Mouse (Mus musculus): ENCODE data around the gene Dyrk1a. TPM values are rescaled to one million over a fixed set of nuclear protein-coding genes. Genes with fewer than 3 reads are reported as not detected.

Gene Dyrk1a
- total and polyA plus RNA-seq, 3 experiments = 32.4 to 53.7 (median 40.4) TPM

DNA sequence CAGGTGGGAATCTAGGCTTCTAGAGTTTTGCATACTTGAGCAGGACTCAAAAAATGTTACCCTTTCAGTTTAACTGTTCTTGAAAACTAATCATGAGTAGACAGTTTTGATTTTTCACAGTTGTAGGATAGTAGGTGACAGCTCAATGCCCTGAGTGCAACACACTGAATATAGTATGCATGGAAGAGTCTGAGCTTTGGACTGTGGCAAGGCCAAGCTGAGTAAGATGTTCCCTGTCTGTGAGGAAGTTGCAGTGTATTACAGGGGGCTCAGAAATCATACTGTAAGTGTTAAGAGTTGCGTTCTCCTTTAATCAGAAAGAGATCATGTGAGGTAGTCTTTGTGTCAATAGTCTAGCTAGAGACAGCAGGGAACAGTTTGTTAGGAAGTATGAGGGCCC is 20.4 kb downstream of the Dyrk1a start (continued):
- TF ChIP-seq MXI1 (IDR thresholded peaks at IDR 0.05; ENCODE audit: low read depth, low read length) = no peak
- peak; percentile 71; the same call in 1 of the 2 replicates for TF ChIP-seq IRF4 (IDR thresholded peaks at IDR 0.05; ENCODE audit: low read depth, low read length)
- no peak for TF ChIP-seq CTCF (conservative IDR thresholded peaks at IDR 0.05 in 1 of 2, IDR thresholded peaks at IDR 0.05 in 1 of 2; ENCODE audit: low read depth in 2 of 2, low read length in 2 of 2)
- TF ChIP-seq MEF2A (IDR thresholded peaks at IDR 0.05; ENCODE audit: borderline replicate concordance, low read depth, low read length) = 0 out of 2 replicates have a peak, but pooled peaks have one; percentile 39
- 0 out of 2 replicates have a peak, but pooled peaks have one; percentile 23 for TF ChIP-seq KAT2A (IDR thresholded peaks at IDR 0.05; ENCODE audit: insufficient replicate concordance, low read length)
- no peak for TF ChIP-seq USF1 (IDR thresholded peaks at IDR 0.05; ENCODE audit: low read depth, low read length)
- no peak for TF ChIP-seq POLR2AphosphoS2 (IDR thresholded peaks at IDR 0.05; ENCODE audit: low read depth, low read length)
- TF ChIP-seq CHD2 (IDR thresholded peaks at IDR 0.05; ENCODE audit: low read length) = no peak
- TF ChIP-seq ZKSCAN1 (IDR thresholded peaks at IDR 0.05; ENCODE audit: borderline replicate concordance, low read depth, low read length) = no peak
- no peak for TF ChIP-seq USF2 (conservative IDR thresholded peaks at IDR 0.05; ENCODE audit: low read depth, low read length)

GRCm38 (mm10) chr16:94590977-94591376 is 21.2 kb downstream of the Dyrk1a start:
- no peaks in the 10 kb centered on the region for H3K27me3 ChIP-seq (replicated peaks)
- in situ Hi-C loops (cut with MboI; ENCODE audit: low pct_ligation_motif_present, low pct_unique_long_range_greater_than_20kb, low sequenced_read_pairs) = no loop called here
- peaks cover 97% of the 10 kb centered on the region for H3K79me2 ChIP-seq (replicated peaks; ENCODE audit: control insufficient read depth, extremely low read depth, insufficient read depth, poor library complexity, severe bottlenecking)
- H3K36me3 ChIP-seq (replicated peaks in 1 of 2; ENCODE audit: control insufficient read depth in 1 of 2, insufficient read depth in 1 of 2, low read length in 1 of 2) = peaks cover 0 to 27% of the 10 kb centered on the region in 2 experiments
- peak; percentile 61 for DNase-seq (ENCODE audit: extremely low read depth)
- no peaks in the 10 kb centered on the region for H3K9me3 ChIP-seq (replicated peaks; ENCODE audit: low read length)
- dilution Hi-C loops (cut with MboI; ENCODE audit: extremely low pct_ligation_motif_present, extremely low pct_unique_long_range_greater_than_20kb, low sequenced_read_pairs) = no loop called here
- TF ChIP-seq HCFC1 (IDR thresholded peaks at IDR 0.05; ENCODE audit: low read depth, low read length) (no peak), ETS1 (conservative IDR thresholded peaks at IDR 0.05; ENCODE audit: low read depth, low read length) (peak; percentile 49; the same call in 1 of the 2 replicates), UBTF (IDR thresholded peaks at IDR 0.05; ENCODE audit: low read depth, low read length) (no peak)
- peak overlapping the region; percentile 30; the same call in 1 of the 2 replicates for H3K27ac ChIP-seq (ENCODE audit: insufficient read depth, low read depth)
- peaks cover 38 to 100% of the 10 kb centered on the region in 2 experiments for H3K4me1 ChIP-seq (ENCODE audit: control insufficient read depth in 1 of 2, insufficient read depth in 2 of 2)
- no peak overlapping the region for H3K9ac ChIP-seq (ENCODE audit: insufficient read depth, low read depth)
- H3K4me2 ChIP-seq (ENCODE audit: insufficient read depth, low read depth, poor library complexity, severe bottlenecking) = no peak overlapping the region
- no peak overlapping the region for H3K4me3 ChIP-seq (replicated peaks in 1 of 3; ENCODE audit: low read depth in 2 of 3, low read length in 2 of 3, poor library complexity in 1 of 3)

GRCm38 (mm10) chr16:94591536-94591935 is 21.7 kb downstream of the Dyrk1a start:
- TF ChIP-seq PAX5 (IDR thresholded peaks at IDR 0.05; ENCODE audit: low read length) (no peak), MAX (IDR thresholded peaks at IDR 0.05; ENCODE audit: low read length) (no peak)
- Histone ChIP-seq H3K27me3 (replicated peaks) (no peaks in the 10 kb centered on the region), H3K27ac (ENCODE audit: insufficient read depth, low read depth) (no peak overlapping the region), H3K9ac (ENCODE audit: insufficient read depth, low read depth) (no peak overlapping the region), H3K9me3 (replicated peaks; ENCODE audit: low read length) (no peaks in the 10 kb centered on the region), H3K4me1 (ENCODE audit: control insufficient read depth in 1 of 2, insufficient read depth in 2 of 2) (peaks cover 41 to 100% of the 10 kb centered on the region in 2 experiments), H3K4me2 (ENCODE audit: insufficient read depth, low read depth, poor library complexity, severe bottlenecking) (no peak overlapping the region), H3K36me3 (replicated peaks in 1 of 2; ENCODE audit: control insufficient read depth in 1 of 2, insufficient read depth in 1 of 2, low read length in 1 of 2) (peaks cover 0 to 22% of the 10 kb centered on the region in 2 experiments), H3K79me2 (replicated peaks; ENCODE audit: control insufficient read depth, extremely low read depth, insufficient read depth, poor library complexity, severe bottlenecking) (peaks cover 95% of the 10 kb centered on the region), H3K4me3 (replicated peaks in 1 of 3; ENCODE audit: low read depth in 2 of 3, low read length in 2 of 3, poor library complexity in 1 of 3) (no peak overlapping the region)
- dilution Hi-C loops (cut with MboI; ENCODE audit: extremely low pct_ligation_motif_present, extremely low pct_unique_long_range_greater_than_20kb, low sequenced_read_pairs) = no loop called here
- in situ Hi-C loops (cut with MboI; ENCODE audit: low pct_ligation_motif_present, low pct_unique_long_range_greater_than_20kb, low sequenced_read_pairs) = no loop called here
- no peak for DNase-seq (ENCODE audit: extremely low read depth)
